Mouse (Mus musculus): ENCODE measurements around the gene 9330161L09Rik. TPM values are rescaled to one million over a fixed set of nuclear protein-coding genes. Genes with fewer than 3 reads are reported as not detected.

9330161L09Rik gene
- polyA plus RNA-seq, 1 experiment from 2014 or later = 0.38 TPM

GRCm38 (mm10) chr12:103360812-103361211 is 46.8 kb downstream of the 9330161L09Rik start:
- 90% methylated on average over 8 of the region's 8 CpGs for WGBS
- no peak overlapping the region for H3K4me2 ChIP-seq
- no peak overlapping the region for H3K4me3 ChIP-seq (replicated peaks)
- H3K27ac ChIP-seq = no peak overlapping the region
- no peak for ATAC-seq (ENCODE audit: low FRiP score)
- H3K9ac ChIP-seq = no peak overlapping the region
- no peaks in the 10 kb centered on the region for H3K4me1 ChIP-seq
- H3K36me3 ChIP-seq (replicated peaks) = no peaks in the 10 kb centered on the region
- H3K9me3 ChIP-seq = no peaks in the 10 kb centered on the region
- no peaks in the 10 kb centered on the region for H3K27me3 ChIP-seq

DNA sequence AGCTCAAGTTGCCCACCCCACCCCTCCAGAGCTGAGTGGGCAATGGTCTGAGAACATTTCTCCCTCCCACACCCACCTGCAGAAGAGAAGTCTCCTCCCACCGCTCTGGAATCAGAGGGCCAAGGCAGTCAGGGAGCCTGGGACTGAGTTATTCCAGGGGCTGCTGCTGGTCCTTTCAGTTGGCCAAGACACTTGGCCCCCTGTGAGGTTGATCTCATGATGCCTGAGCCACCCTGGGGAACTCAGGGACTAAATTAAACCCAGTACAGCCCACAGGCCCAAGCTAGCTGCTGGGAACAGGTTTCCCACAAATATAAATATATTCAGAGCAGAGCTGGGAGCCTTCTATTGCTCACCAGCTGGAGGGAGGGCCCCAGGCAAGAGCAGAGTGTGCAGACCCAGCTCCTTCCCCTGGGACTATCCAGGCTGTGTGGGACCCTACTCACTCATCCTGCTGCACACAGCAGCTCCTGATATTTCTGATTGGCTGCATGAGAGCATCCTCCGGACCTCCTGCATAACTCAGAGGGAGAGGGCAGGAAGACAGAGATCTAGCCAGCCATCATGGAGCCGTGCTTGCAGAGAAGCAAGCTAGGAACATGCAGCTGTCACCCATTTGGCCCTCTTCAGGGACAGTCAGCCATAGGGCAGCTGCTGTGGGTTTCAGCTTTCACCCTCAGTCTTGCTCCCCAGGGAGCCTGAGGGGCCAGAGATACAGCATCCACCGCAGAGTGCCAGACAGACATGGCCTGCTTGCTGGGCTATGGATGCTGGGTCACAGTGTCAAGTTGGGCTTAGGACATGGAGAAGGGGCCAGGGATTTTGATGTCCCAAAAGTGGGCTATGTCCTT is 48.4 kb downstream of the 9330161L09Rik start:
- no peak for ATAC-seq (ENCODE audit: low FRiP score)
- no peak overlapping the region for H3K27ac ChIP-seq
- H3K9ac ChIP-seq = no peak overlapping the region
- H3K4me2 ChIP-seq = no peak overlapping the region
- H3K4me3 ChIP-seq (replicated peaks) = no peak overlapping the region
- no peaks in the 10 kb centered on the region for H3K27me3 ChIP-seq
- 77% methylated on average over 4 of the region's 4 CpGs for WGBS
- H3K4me1 ChIP-seq = no peaks in the 10 kb centered on the region
- H3K36me3 ChIP-seq (replicated peaks) = no peaks in the 10 kb centered on the region
- H3K9me3 ChIP-seq = no peaks in the 10 kb centered on the region

DNA sequence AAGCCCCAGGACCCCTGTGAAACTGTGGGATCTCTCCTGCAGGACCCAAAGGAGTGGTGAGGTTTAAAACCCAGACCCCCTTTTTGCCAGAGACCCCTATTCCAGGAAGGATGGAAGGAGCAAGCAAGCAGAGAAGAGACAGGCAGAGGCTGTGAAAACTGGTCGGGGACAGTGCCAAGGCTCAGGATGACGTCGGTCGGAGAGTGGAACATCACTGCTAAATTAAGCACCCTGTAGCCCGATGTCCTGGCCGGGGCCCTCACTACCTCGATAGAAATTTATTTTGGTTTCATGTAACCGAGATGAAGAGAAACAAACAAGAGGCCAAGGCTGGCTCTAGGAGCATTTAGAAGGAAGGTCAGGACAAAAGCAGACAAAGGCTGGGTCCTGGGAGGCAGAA is 49.4 kb downstream of the 9330161L09Rik start:
- H3K36me3 ChIP-seq (replicated peaks) = no peaks in the 10 kb centered on the region
- 85% methylated on average over 8 of the region's 8 CpGs for WGBS
- no peak overlapping the region for H3K4me3 ChIP-seq (replicated peaks)
- no peaks in the 10 kb centered on the region for H3K9me3 ChIP-seq
- no peak overlapping the region for H3K27ac ChIP-seq
- ATAC-seq (ENCODE audit: low FRiP score) = no peak
- no peak overlapping the region for H3K4me2 ChIP-seq
- H3K9ac ChIP-seq = no peak overlapping the region
- H3K4me1 ChIP-seq = peaks cover 4% of the 10 kb centered on the region; the same call in 1 of the 2 replicates
- no peaks in the 10 kb centered on the region for H3K27me3 ChIP-seq

Other genes starting within 250 kb of the 9330161L09Rik start
- gene Prima1, start 165.7 kb downstream of the 9330161L09Rik start, polyA plus RNA-seq (2016; fragmentation: Nextera tagmentation; extraction: Ambion mirVana) = 0.23 and 0.29 TPM in 2 replicates
- gene Fam181a, start 96.8 kb downstream of the 9330161L09Rik start, polyA plus RNA-seq (2016; fragmentation: Nextera tagmentation; extraction: Ambion mirVana) = 14.1 and 17.4 TPM in 2 replicates
- gene Asb2, start 51.8 kb downstream of the 9330161L09Rik start, polyA plus RNA-seq (2016; fragmentation: Nextera tagmentation; extraction: Ambion mirVana) = 0.56 and 0.65 TPM in 2 replicates
- gene Otub2, start 19.1 kb downstream of the 9330161L09Rik start, polyA plus RNA-seq (2016; fragmentation: Nextera tagmentation; extraction: Ambion mirVana) = 13.7 and 15.1 TPM in 2 replicates
- gene Ddx24, start 18.0 kb upstream of the 9330161L09Rik start, polyA plus RNA-seq (2016; fragmentation: Nextera tagmentation; extraction: Ambion mirVana) = 127 and 134 TPM in 2 replicates
- 3.7 and 4.0 TPM in 2 replicates for gene Ifi27, start 26.4 kb upstream of the 9330161L09Rik start, polyA plus RNA-seq (2016; fragmentation: Nextera tagmentation; extraction: Ambion mirVana)
- 1.7 and 3.2 TPM in 2 replicates for gene Ifi27l2a, start 35.9 kb upstream of the 9330161L09Rik start, polyA plus RNA-seq (2016; fragmentation: Nextera tagmentation; extraction: Ambion mirVana)
- gene Ifi27l2b, start 49.4 kb upstream of the 9330161L09Rik start, polyA plus RNA-seq (2016; fragmentation: Nextera tagmentation; extraction: Ambion mirVana) = not detected in 2 replicates
- 3.0 and 3.5 TPM in 2 replicates for gene Ppp4r4, start 124.5 kb upstream of the 9330161L09Rik start, polyA plus RNA-seq (2016; fragmentation: Nextera tagmentation; extraction: Ambion mirVana)
- not detected in 2 replicates for gene Serpina10, start 223.6 kb upstream of the 9330161L09Rik start, polyA plus RNA-seq (2016; fragmentation: Nextera tagmentation; extraction: Ambion mirVana)
- not detected in 2 replicates for gene Serpina6, start 249.4 kb upstream of the 9330161L09Rik start, polyA plus RNA-seq (2016; fragmentation: Nextera tagmentation; extraction: Ambion mirVana)

Data from forebrain, embryonic 12.5 days (tissue).